Mouse (Mus musculus) lung, adult 18-20 months (tissue): ENCODE measurements at regions not wholly inside any gene's neighbourhood (a gene's known extent, or its start where the extent isn't known, plus 50 kb on each side); places are given as distances from the start of the nearest gene placed in this dataset.

ENCODE experiments used
- DNase-seq, 2 experiments: peaks; one replicate each; pipeline ENCODE4 v3.0.0; 2022; ENCODE audit warnings: mixed read lengths in 2 of 2

- no peak for DNase-seq
Measured at GRCm38 (mm10) chr3:70384235-70384634, 376.8 kb downstream of the Otol1 start.

GRCm38 (mm10) chr3:70385961-70386360 lies 378.5 kb downstream of the Otol1 start:
- no peak for DNase-seq

GRCm38 (mm10) chr3:70401187-70401586 lies 393.8 kb downstream of the Otol1 start:
- no peak for DNase-seq

- DNase-seq, result peak in 1 of 2 experiments; percentile 1
Measured at GRCm38 (mm10) chr3:70406571-70406970, 399.2 kb downstream of the Otol1 start.

GRCm38 (mm10) chr3:70418273-70418672 lies 410.9 kb downstream of the Otol1 start:
- DNase-seq, result no peak

- no peak for DNase-seq
Measured at GRCm38 (mm10) chr3:70422016-70422415, 414.6 kb downstream of the Otol1 start.

GRCm38 (mm10) chr3:70422669-70423068 lies 415.3 kb downstream of the Otol1 start:
- no peak for DNase-seq

- DNase-seq, result no peak
Measured at GRCm38 (mm10) chr3:70436671-70437070, 429.3 kb downstream of the Otol1 start.

GRCm38 (mm10) chr3:70457181-70457847 lies 449.9 kb downstream of the Otol1 start:
- DNase-seq, result no peak

- no peak for DNase-seq
Measured at GRCm38 (mm10) chr3:70460811-70461210, 453.4 kb downstream of the Otol1 start.

- DNase-seq, result no peak
Measured at GRCm38 (mm10) chr3:70463221-70463620, 455.8 kb downstream of the Otol1 start.

GRCm38 (mm10) chr3:70482521-70482920 lies 475.1 kb downstream of the Otol1 start:
- no peak for DNase-seq

GRCm38 (mm10) chr3:70483066-70483743 lies 475.8 kb downstream of the Otol1 start:
- no peak for DNase-seq

- no peak for DNase-seq
Measured at GRCm38 (mm10) chr3:70496431-70496830, 489.0 kb downstream of the Otol1 start.

GRCm38 (mm10) chr3:70500245-70500858 lies 492.9 kb downstream of the Otol1 start:
- DNase-seq, result no peak

- DNase-seq, result no peak
Measured at GRCm38 (mm10) chr3:70500991-70501961, 493.9 kb downstream of the Otol1 start.

- no peak for DNase-seq
Measured at GRCm38 (mm10) chr3:70533593-70534321, 526.3 kb downstream of the Otol1 start.

GRCm38 (mm10) chr3:70535084-70535483 lies 527.7 kb downstream of the Otol1 start:
- no peak for DNase-seq

- DNase-seq, result no peak
Measured at GRCm38 (mm10) chr3:70543911-70544310, 536.5 kb downstream of the Otol1 start.

GRCm38 (mm10) chr3:70557821-70558220 lies 550.4 kb downstream of the Otol1 start:
- DNase-seq, result no peak

GRCm38 (mm10) chr3:70566140-70566857 lies 558.9 kb downstream of the Otol1 start:
- no peak for DNase-seq
